Mouse (Mus musculus): ENCODE measurements around the gene Cbfa2t2. TPM values are rescaled to one million over a fixed set of nuclear protein-coding genes. Genes with fewer than 3 reads are reported as not detected.
A peak's percentile ranks its signal among the peaks of the same experiment; 100 is the strongest.

Cbfa2t2 gene
- total and polyA plus RNA-seq, 2 experiments from 2014 or later, result 31.3 to 57.8 TPM

DNA sequence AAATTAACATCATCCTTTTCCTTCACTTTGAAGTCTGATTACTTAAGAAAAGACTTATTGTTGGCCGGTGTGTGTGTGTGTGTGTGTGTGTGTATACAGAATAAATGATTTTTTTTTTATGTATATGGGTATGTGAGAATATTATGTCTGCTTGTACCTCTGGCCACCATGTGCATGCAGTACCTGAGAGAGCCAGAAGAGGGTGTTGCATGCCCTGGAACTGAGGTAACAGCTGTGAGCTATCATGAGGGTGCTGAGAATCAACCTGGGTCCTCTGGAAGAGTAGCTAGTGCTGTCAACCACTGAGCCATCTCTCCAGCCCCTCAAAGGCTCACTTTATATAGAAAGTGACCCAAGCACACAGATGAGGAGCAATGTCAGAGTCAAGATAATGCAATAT is 145.1 kb downstream of the Cbfa2t2 start:
- DNase-seq (ENCODE audit: low spot score), result no peak
- Histone ChIP-seq H3K27me3 (ENCODE audit: insufficient read depth, low read length) (no peaks in the 10 kb centered on the region), H3K4me2 (ENCODE audit: low read depth, low read length, poor library complexity, severe bottlenecking) (no peak overlapping the region), H3K4me3 (ENCODE audit: low read depth, low read length) (no peak overlapping the region), H3K27ac (ENCODE audit: low read depth, low read length) (no peak overlapping the region), H3K9ac (replicated peaks; ENCODE audit: low read length, poor library complexity, severe bottlenecking) (no peak overlapping the region), H3K9me3 (ENCODE audit: low read length) (no peaks in the 10 kb centered on the region), H3K36me3 (ENCODE audit: insufficient read depth, low read length) (no peaks in the 10 kb centered on the region), H3K4me1 (ENCODE audit: insufficient read depth, low read length) (peaks cover 4% of the 10 kb centered on the region; the same call in 1 of the 2 replicates)
- peak; percentile 36 for TF ChIP-seq CTCF (IDR thresholded peaks at IDR 0.05)
- WGBS, result 89% methylated on average over 1 of the region's 1 CpGs
- ATAC-seq (ENCODE audit: low FRiP score), result no peak

DNA sequence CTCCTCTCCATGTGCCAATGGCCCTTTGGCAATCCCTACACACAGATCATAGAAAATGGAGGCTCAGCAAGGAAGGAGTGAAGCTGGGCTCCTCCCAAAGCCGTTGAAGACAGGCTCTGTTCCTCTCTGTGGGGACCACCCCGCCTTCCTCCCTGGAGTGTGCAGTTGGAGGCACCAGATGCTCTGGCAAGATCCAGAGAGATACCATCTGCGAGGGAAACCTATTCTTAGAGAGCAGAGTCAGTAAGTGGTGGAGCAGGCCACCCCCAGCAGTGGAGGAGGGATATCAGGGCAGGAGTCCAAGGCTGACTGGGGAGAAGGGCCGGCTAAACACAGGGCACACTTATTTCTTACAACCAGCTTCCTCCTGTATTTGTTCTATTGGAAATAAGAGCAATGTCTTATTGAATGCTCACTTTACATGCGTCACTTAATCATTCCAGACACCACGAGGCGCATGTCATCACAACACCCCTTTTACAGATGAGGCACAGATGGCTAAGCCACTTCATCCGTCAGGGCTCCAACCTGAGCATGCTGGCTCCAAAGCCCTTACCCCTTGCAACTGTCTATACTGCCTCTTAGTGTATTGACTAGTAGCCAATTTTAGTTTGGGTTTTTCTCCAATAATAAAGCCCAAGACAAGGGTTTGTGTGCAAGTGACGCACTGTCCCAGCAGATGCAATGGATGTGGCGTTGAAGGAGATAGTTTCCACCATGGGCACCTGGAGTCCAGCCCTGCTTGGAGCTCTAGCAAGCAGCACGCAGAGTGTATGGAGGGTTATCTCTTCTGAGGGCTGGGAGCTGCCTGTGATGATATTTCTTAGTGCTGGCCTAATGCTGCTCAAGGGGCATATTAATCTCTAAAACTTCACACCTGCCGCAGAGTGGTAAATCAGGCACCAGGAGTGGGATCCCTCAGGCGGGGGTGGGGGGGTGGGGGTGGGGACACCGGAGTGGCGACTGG is 147.9 kb downstream of the Cbfa2t2 start:
- H3K9me3 ChIP-seq (ENCODE audit: low read length), result no peaks in the 10 kb centered on the region
- peak; percentile 85 for DNase-seq (ENCODE audit: low spot score)
- H3K9ac ChIP-seq (replicated peaks; ENCODE audit: low read length, poor library complexity, severe bottlenecking), result no peak overlapping the region
- H3K4me2 ChIP-seq (ENCODE audit: low read depth, low read length, poor library complexity, severe bottlenecking), result no peak overlapping the region
- H3K36me3 ChIP-seq (ENCODE audit: insufficient read depth, low read length), result peaks cover 5% of the 10 kb centered on the region; the same call in 1 of the 2 replicates
- WGBS, result 56% methylated on average over 15 of the region's 15 CpGs
- no peak for TF ChIP-seq CTCF (IDR thresholded peaks at IDR 0.05)
- no peaks in the 10 kb centered on the region for H3K4me1 ChIP-seq (ENCODE audit: insufficient read depth, low read length)
- peak; percentile 68; the same call in 1 of the 2 replicates for ATAC-seq (ENCODE audit: low FRiP score)
- H3K27ac ChIP-seq (ENCODE audit: low read depth, low read length), result no peak overlapping the region
- H3K27me3 ChIP-seq (ENCODE audit: insufficient read depth, low read length), result no peaks in the 10 kb centered on the region
- no peak overlapping the region for H3K4me3 ChIP-seq (ENCODE audit: low read depth, low read length)

DNA sequence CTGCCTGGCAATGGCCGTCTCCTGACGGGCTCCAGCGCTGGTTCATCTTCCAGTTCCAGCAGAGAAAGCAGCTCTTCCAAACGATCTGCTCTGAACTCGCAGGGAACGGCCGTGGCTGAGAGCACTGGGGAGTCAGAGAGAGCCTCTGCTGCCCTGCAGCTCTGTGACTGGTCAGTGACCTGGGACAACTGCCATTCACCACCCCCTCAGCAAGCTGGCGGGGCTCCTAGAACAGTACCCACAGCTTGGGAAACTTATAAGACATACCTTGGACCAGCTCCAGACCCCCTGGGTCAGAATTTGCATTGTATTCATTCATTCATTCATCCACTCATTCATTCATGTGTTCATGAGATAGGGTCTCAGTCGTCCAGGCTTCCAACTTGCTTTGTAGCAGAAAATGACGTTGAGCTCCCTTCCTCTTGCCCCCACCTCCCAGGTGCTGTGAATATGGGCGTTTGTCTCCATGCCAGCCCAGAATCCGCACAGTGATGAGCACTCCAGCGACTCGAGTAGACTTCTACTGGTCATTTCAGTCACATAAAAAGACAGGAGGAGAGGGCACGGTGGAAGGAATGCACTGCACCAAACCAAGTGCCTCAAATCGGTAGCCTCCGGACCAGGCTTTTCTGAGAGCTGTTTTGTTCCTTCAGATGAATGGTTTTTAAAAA is 148.8 kb downstream of the Cbfa2t2 start:
- WGBS, result 56% methylated on average over 17 of the region's 17 CpGs
- H3K27ac ChIP-seq (ENCODE audit: low read depth, low read length), result no peak overlapping the region
- no peaks in the 10 kb centered on the region for H3K9me3 ChIP-seq (ENCODE audit: low read length)
- no peak overlapping the region for H3K4me3 ChIP-seq (ENCODE audit: low read depth, low read length)
- H3K4me1 ChIP-seq (ENCODE audit: insufficient read depth, low read length), result no peaks in the 10 kb centered on the region
- no peak for TF ChIP-seq CTCF (IDR thresholded peaks at IDR 0.05)
- ATAC-seq (ENCODE audit: low FRiP score), result no peak
- no peak overlapping the region for H3K9ac ChIP-seq (replicated peaks; ENCODE audit: low read length, poor library complexity, severe bottlenecking)
- H3K4me2 ChIP-seq (ENCODE audit: low read depth, low read length, poor library complexity, severe bottlenecking), result no peak overlapping the region
- H3K27me3 ChIP-seq (ENCODE audit: insufficient read depth, low read length), result no peaks in the 10 kb centered on the region
- DNase-seq (ENCODE audit: low spot score), result peak; percentile 52
- H3K36me3 ChIP-seq (ENCODE audit: insufficient read depth, low read length), result peaks cover 5% of the 10 kb centered on the region; the same call in 1 of the 2 replicates

DNA sequence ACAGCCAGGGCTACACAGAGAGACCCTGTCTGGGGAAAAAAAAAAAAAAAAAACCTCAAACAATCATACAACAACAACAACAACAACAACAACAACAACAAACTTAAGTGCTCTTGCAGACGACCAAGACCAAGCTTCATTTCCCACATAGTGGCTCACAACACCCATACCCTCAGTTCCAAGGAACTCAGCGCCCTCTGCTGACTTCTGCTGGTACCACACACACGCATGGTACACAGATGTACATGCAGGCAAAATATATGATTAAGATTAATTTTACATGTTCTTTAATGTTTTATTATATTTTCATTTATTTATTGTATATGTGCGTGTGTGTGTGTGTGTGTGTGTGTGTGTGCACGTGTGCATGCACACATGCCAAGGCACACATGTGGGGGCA is 150.1 kb downstream of the Cbfa2t2 start:
- WGBS, result 80% methylated on average over 5 of the region's 5 CpGs
- ATAC-seq (ENCODE audit: low FRiP score), result no peak
- H3K36me3 ChIP-seq (ENCODE audit: insufficient read depth, low read length), result peaks cover 5% of the 10 kb centered on the region; the same call in 1 of the 2 replicates
- DNase-seq (ENCODE audit: low spot score), result peak; percentile 58
- no peaks in the 10 kb centered on the region for H3K9me3 ChIP-seq (ENCODE audit: low read length)
- no peak overlapping the region for H3K27ac ChIP-seq (ENCODE audit: low read depth, low read length)
- no peaks in the 10 kb centered on the region for H3K4me1 ChIP-seq (ENCODE audit: insufficient read depth, low read length)
- no peak overlapping the region for H3K4me3 ChIP-seq (ENCODE audit: low read depth, low read length)
- no peak overlapping the region for H3K9ac ChIP-seq (replicated peaks; ENCODE audit: low read length, poor library complexity, severe bottlenecking)
- H3K27me3 ChIP-seq (ENCODE audit: insufficient read depth, low read length), result no peaks in the 10 kb centered on the region
- TF ChIP-seq CTCF (IDR thresholded peaks at IDR 0.05), result peak; percentile 70
- H3K4me2 ChIP-seq (ENCODE audit: low read depth, low read length, poor library complexity, severe bottlenecking), result no peak overlapping the region

Other genes with a start within 250 kb of the Cbfa2t2 start
- gene Bpifb1, start 245.7 kb upstream of the Cbfa2t2 start, total RNA-seq (2014; rRNA removed), result 0.27 and 0.47 TPM in 2 replicates
- 0.72 and 0.83 TPM in 2 replicates for gene Bpifb1, start 245.7 kb upstream of the Cbfa2t2 start, polyA plus RNA-seq (2015; fragmentation: Nextera tagmentation; extraction: Ambion mirVana)
- 0.44 and 0.52 TPM in 2 replicates for gene Bpifb5, start 212.7 kb upstream of the Cbfa2t2 start, total RNA-seq (2014; rRNA removed)
- 0.27 TPM in 1 of 2 replicates, not detected in the other for gene Bpifb5, start 212.7 kb upstream of the Cbfa2t2 start, polyA plus RNA-seq (2015; fragmentation: Nextera tagmentation; extraction: Ambion mirVana)
- gene Bpifb9a, start 178.6 kb upstream of the Cbfa2t2 start, total RNA-seq (2014; rRNA removed), result not detected in 2 replicates
- 0.47 TPM in 1 of 2 replicates, not detected in the other for gene Bpifb9a, start 178.6 kb upstream of the Cbfa2t2 start, polyA plus RNA-seq (2015; fragmentation: Nextera tagmentation; extraction: Ambion mirVana)
- 0.38 and 1.3 TPM in 2 replicates for gene Bpifb9b, start 129.3 kb upstream of the Cbfa2t2 start, total RNA-seq (2014; rRNA removed)
- gene Bpifb9b, start 129.3 kb upstream of the Cbfa2t2 start, polyA plus RNA-seq (2015; fragmentation: Nextera tagmentation; extraction: Ambion mirVana), result 1.7 TPM in 1 of 2 replicates, not detected in the other
- gene Cdk5rap1, start 63.5 kb upstream of the Cbfa2t2 start, total RNA-seq (2014; rRNA removed), result 10.8 and 12.4 TPM in 2 replicates
- 5.4 and 6.2 TPM in 2 replicates for gene Cdk5rap1, start 63.5 kb upstream of the Cbfa2t2 start, polyA plus RNA-seq (2015; fragmentation: Nextera tagmentation; extraction: Ambion mirVana)
- gene Snta1, start 28.4 kb upstream of the Cbfa2t2 start, total RNA-seq (2014; rRNA removed), result 28.0 and 32.0 TPM in 2 replicates
- gene Snta1, start 28.4 kb upstream of the Cbfa2t2 start, polyA plus RNA-seq (2015; fragmentation: Nextera tagmentation; extraction: Ambion mirVana), result 15.4 and 15.8 TPM in 2 replicates
- gene 1700003F12Rik, start 110.6 kb downstream of the Cbfa2t2 start, total RNA-seq (2014; rRNA removed), result 1.6 and 2.5 TPM in 2 replicates
- 4.0 and 5.3 TPM in 2 replicates for gene 1700003F12Rik, start 110.6 kb downstream of the Cbfa2t2 start, polyA plus RNA-seq (2015; fragmentation: Nextera tagmentation; extraction: Ambion mirVana)
- gene Actl10, start 115.3 kb downstream of the Cbfa2t2 start, total RNA-seq (2014; rRNA removed), result not detected in 2 replicates
- gene Actl10, start 115.3 kb downstream of the Cbfa2t2 start, polyA plus RNA-seq (2015; fragmentation: Nextera tagmentation; extraction: Ambion mirVana), result 0.11 and 0.16 TPM in 2 replicates
- gene Necab3, start 122.4 kb downstream of the Cbfa2t2 start, total RNA-seq (2014; rRNA removed), result 23.3 and 27.7 TPM in 2 replicates
- gene Necab3, start 122.4 kb downstream of the Cbfa2t2 start, polyA plus RNA-seq (2015; fragmentation: Nextera tagmentation; extraction: Ambion mirVana), result 18.1 and 18.9 TPM in 2 replicates
- gene E2f1, start 133.4 kb downstream of the Cbfa2t2 start, total RNA-seq (2014; rRNA removed), result 2.0 and 2.3 TPM in 2 replicates
- 2.1 and 2.3 TPM in 2 replicates for gene E2f1, start 133.4 kb downstream of the Cbfa2t2 start, polyA plus RNA-seq (2015; fragmentation: Nextera tagmentation; extraction: Ambion mirVana)
- gene Pxmp4, start 167.2 kb downstream of the Cbfa2t2 start, total RNA-seq (2014; rRNA removed), result 16.1 and 21.6 TPM in 2 replicates
- 17.8 and 21.1 TPM in 2 replicates for gene Pxmp4, start 167.2 kb downstream of the Cbfa2t2 start, polyA plus RNA-seq (2015; fragmentation: Nextera tagmentation; extraction: Ambion mirVana)
- gene Zfp341, start 176.8 kb downstream of the Cbfa2t2 start, total RNA-seq (2014; rRNA removed), result 7.7 and 10.4 TPM in 2 replicates
- 1.2 and 1.5 TPM in 2 replicates for gene Zfp341, start 176.8 kb downstream of the Cbfa2t2 start, polyA plus RNA-seq (2015; fragmentation: Nextera tagmentation; extraction: Ambion mirVana)
- gene 4930519P11Rik, start 177.0 kb downstream of the Cbfa2t2 start, total RNA-seq (2014; rRNA removed), result not detected in 2 replicates
- gene 4930519P11Rik, start 177.0 kb downstream of the Cbfa2t2 start, polyA plus RNA-seq (2015; fragmentation: Nextera tagmentation; extraction: Ambion mirVana), result 0.35 TPM in 1 of 2 replicates, not detected in the other
- gene Chmp4b, start 215.2 kb downstream of the Cbfa2t2 start, total RNA-seq (2014; rRNA removed), result 152 and 156 TPM in 2 replicates
- gene Chmp4b, start 215.2 kb downstream of the Cbfa2t2 start, polyA plus RNA-seq (2015; fragmentation: Nextera tagmentation; extraction: Ambion mirVana), result 28.1 and 31.7 TPM in 2 replicates

Data from midbrain, postnatal 0 days (tissue).